Mouse (Mus musculus): ENCODE measurements around the gene Rpl27a.

DNA sequence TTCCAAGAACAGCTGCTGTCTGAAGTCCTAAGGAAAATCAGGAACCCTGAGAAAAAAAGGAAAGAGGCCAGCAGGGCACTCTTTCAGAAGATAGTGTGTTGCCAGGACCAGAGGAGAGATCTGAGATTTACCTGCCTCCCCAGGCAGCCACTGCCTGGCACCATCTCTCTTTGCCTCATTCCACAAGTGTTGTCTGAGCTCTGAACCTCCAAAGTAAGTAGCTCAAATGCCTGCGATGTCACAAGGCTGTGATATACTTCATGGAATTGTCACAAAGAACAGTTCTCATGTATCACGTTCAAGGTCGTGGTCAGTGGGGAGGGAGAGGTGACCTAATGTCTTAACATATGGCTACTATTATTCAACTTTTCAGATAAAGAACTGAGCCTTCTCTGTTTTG lies 2.4 kb upstream of the Rpl27a start:
- TF ChIP-seq CTCF (IDR thresholded peaks at IDR 0.05; ENCODE audit: low read depth, low read length) (no peak), POLR2A (IDR thresholded peaks at IDR 0.05; ENCODE audit: borderline replicate concordance, low read depth, low read length) (no peak)
